Mouse (Mus musculus) layer of hippocampus, adult 6 months (tissue): ENCODE data around the gene Gm13941. TPM values are rescaled to one million over a fixed set of nuclear protein-coding genes. Genes with fewer than 3 reads are reported as not detected.

Source experiments
- long read RNA-seq, 2 experiments: library from polyadenylated mRNA; unstranded; transcript quantifications; one replicate each; pipeline ENCODE4 v2.0.0; 2019 to 2020
- polyA plus RNA-seq: library from polyadenylated mRNA; unstranded; fragments of <200 nt; fragmentation: Nextera tagmentation; gene quantifications from 2 replicates; pipeline ENCODE4 v1.2.3, GENCODE M21; 2021

The Gm13941 gene
- polyA plus RNA-seq: not detected in 2 replicates
- long read RNA-seq, experiment 1: 0 reads
- long read RNA-seq, experiment 2: 0 reads

DNA sequence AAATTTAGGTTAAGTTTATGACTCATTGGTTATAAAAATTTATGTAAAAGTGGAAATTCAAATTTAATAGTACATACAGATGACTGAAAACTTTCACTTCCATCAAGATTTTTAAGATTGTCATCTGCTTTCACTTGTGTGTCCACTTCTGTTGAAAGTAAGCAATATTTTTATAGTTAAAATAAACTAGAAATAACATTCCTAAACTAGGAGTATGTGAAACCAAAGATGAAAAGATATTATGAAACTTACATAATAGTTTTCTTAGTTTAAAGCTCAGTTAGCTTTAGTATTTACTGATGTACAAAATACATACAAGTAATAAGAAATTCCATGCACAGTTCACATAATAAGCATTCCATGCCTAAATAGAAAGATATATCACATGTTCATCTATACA lies at the start of gene Gm13941:
Gene Gm13941, minus strand, starts transcription at position 101 of the 400 bp plus-strand sequence.

DNA sequence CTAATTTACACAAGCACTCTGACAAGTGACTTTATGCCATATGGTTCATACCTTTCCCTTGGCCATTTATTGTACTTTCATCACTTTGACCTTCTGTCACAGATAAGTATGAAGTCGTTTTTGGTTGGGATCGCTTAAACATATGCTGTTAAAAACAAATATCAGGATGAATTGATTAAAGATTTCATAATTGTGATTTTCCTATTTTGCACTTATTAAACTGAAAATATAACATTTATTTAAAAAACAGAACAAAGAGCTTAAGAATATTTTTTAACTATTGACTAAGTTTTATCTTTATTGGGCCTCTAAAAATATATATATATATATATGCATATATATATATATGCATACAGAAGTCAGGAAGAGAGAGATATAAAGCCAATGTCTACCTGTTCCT lies 47.1 kb upstream of the Gm13941 start, which contains the start of gene Gm15130:
Gene Gm15130, minus strand, starts transcription at position 101 of the 400 bp plus-strand sequence.

Other genes starting within 250 kb of the Gm13941 start
- 16.6 and 17.9 TPM in 2 replicates for gene Ano3, start 155.1 kb downstream of the Gm13941 start, polyA plus RNA-seq
- gene Gm15130, start 47.0 kb upstream of the Gm13941 start, polyA plus RNA-seq: not detected in 2 replicates
- not detected in 2 replicates for gene 4930430A15Rik, start 123.6 kb upstream of the Gm13941 start, polyA plus RNA-seq
- not detected in 2 replicates for gene Olfr1275, start 129.3 kb upstream of the Gm13941 start, polyA plus RNA-seq
- not detected in 2 replicates for gene Olfr1276, start 148.5 kb upstream of the Gm13941 start, polyA plus RNA-seq
- not detected in 2 replicates for gene Olfr1277, start 168.1 kb upstream of the Gm13941 start, polyA plus RNA-seq
- gene Olfr1278, start 184.2 kb upstream of the Gm13941 start, polyA plus RNA-seq: not detected in 2 replicates
- not detected in 2 replicates for gene Olfr1279, start 194.7 kb upstream of the Gm13941 start, polyA plus RNA-seq
- not detected in 2 replicates for gene Olfr1280, start 208.0 kb upstream of the Gm13941 start, polyA plus RNA-seq
- not detected in 2 replicates for gene Olfr1281, start 220.5 kb upstream of the Gm13941 start, polyA plus RNA-seq
- not detected in 2 replicates for gene Olfr1282, start 230.1 kb upstream of the Gm13941 start, polyA plus RNA-seq